Mouse (Mus musculus) hindbrain, embryonic 11.5 days (tissue): ENCODE measurements around the gene Slc39a1. TPM values are rescaled to one million over a fixed set of nuclear protein-coding genes. Genes with fewer than 3 reads are reported as not detected.

Source experiments
- ATAC-seq: fragments of 200-750 bp; cut with Nextera tagmentation; 2 replicates; pipeline ENCODE4 v1.8.0; 2017; ENCODE audit warnings: mild to moderate bottlenecking, moderate TSS enrichment, moderate library complexity; ENCODE audit not compliant: low FRiP score
- DNase-seq: peaks from one replicate; pipeline ENCODE4 v3.0.0-alpha.2; 2015; ENCODE audit warnings: low spot score
- H3K27ac ChIP-seq: fragments of 300-500 bp; sonication (generic); 2 replicates; pipeline ENCODE4 v1.5.1; 2014; ENCODE audit warnings: mild to moderate bottlenecking, low read depth, low read length
- H3K27me3 ChIP-seq: fragments of 300-500 bp; sonication (generic); 2 replicates; pipeline ENCODE4 v1.6.1; 2014; ENCODE audit warnings: mild to moderate bottlenecking, low read length, moderate library complexity, mixed read lengths; ENCODE audit not compliant: control insufficient read depth, insufficient read depth
- H3K36me3 ChIP-seq: fragments of 300-500 bp; sonication (generic); 2 replicates; pipeline ENCODE4 v1.6.1; 2014; ENCODE audit warnings: mild to moderate bottlenecking, low read length, moderate library complexity, mixed read lengths; ENCODE audit not compliant: control insufficient read depth, insufficient read depth
- H3K4me1 ChIP-seq: fragments of 300-500 bp; sonication (generic); replicated peaks from 2 replicates; pipeline ENCODE4 v1.6.1; 2014; ENCODE audit warnings: low read length, mixed read lengths; ENCODE audit not compliant: control insufficient read depth, insufficient read depth
- H3K4me2 ChIP-seq: fragments of 300-500 bp; sonication (generic); replicated peaks from 2 replicates; pipeline ENCODE4 v1.6.1; 2014; ENCODE audit warnings: mild to moderate bottlenecking, low read depth, low read length
- H3K4me3 ChIP-seq: fragments of 300-500 bp; sonication (generic); 2 replicates; pipeline ENCODE4 v1.5.1; 2014; ENCODE audit warnings: low read depth, low read length
- H3K9ac ChIP-seq: fragments of 300-500 bp; sonication (generic); 2 replicates; pipeline ENCODE4 v1.6.1; 2014; ENCODE audit warnings: low read depth, low read length
- H3K9me3 ChIP-seq: fragments of 300-500 bp; sonication (generic); 2 replicates; pipeline ENCODE4 v1.6.1; 2016; ENCODE audit warnings: low read length; ENCODE audit not compliant: control insufficient read depth
- WGBS: fragments of 180-500 bp; shearing (Covaris S2); extraction: QIAGEN DNeasy Blood & Tissue Kit; methylation state at CpG from one replicate; pipeline ENCODE4 v1.1.7; 2014; 5-methylcytosine and 5-hydroxymethylcytosine counted together
- polyA plus RNA-seq: library from polyadenylated mRNA; unstranded; fragments of >200 nt; fragmentation: Nextera tagmentation; extraction: Ambion mirVana; gene quantifications from 2 replicates; pipeline ENCODE4 v1.2.1, GENCODE M21; 2014

Gene Slc39a1
- polyA plus RNA-seq, 1 experiment from 2014 or later = 55.3 TPM

GRCm38 (mm10) chr3:90224331-90224730, 23.6 kb upstream of the Slc39a1 start:
- ATAC-seq (no peak), DNase-seq (no peak)
- Histone ChIP-seq H3K27ac (no peak overlapping the region), H3K9me3 (no peaks in the 10 kb centered on the region), H3K4me1 (no peaks in the 10 kb centered on the region), H3K4me2 (no peak overlapping the region), H3K27me3 (no peaks in the 10 kb centered on the region), H3K9ac (no peak overlapping the region), H3K36me3 (no peaks in the 10 kb centered on the region), H3K4me3 (no peak overlapping the region)
- 79% methylated on average over 10 of the region's 10 CpGs for WGBS

- Histone ChIP-seq H3K27ac (no peak overlapping the region), H3K4me2 (peak overlapping the region; percentile 78), H3K36me3 (peaks cover 3% of the 10 kb centered on the region; the same call in 1 of the 2 replicates), H3K4me1 (no peaks in the 10 kb centered on the region), H3K4me3 (peak overlapping the region; percentile 79), H3K9ac (peak overlapping the region; percentile 80; the same call in 1 of the 2 replicates), H3K9me3 (no peaks in the 10 kb centered on the region), H3K27me3 (no peaks in the 10 kb centered on the region)
- ATAC-seq (no peak), DNase-seq (no peak)
- 16% methylated on average over 8 of the region's 8 CpGs for WGBS
Measured at GRCm38 (mm10) chr3:90231075-90231474, 16.9 kb upstream of the Slc39a1 start.

GRCm38 (mm10) chr3:90231507-90232333, 16.3 kb upstream of the Slc39a1 start, which contains the start of gene Jtb:
TSS of gene Jtb (plus strand) at chr3:90231597.
- Histone ChIP-seq H3K4me3 (peak within 1 kb of the TSS; percentile 79), H3K27ac (peak within 1 kb of the TSS; percentile 77), H3K4me1 (no peaks in the 10 kb centered on the region), H3K4me2 (peak within 1 kb of the TSS; percentile 78), H3K9me3 (no peaks in the 10 kb centered on the region), H3K9ac (peak within 1 kb of the TSS; percentile 80), H3K27me3 (no peaks in the 10 kb centered on the region), H3K36me3 (peaks cover 3% of the 10 kb centered on the region; the same call in 1 of the 2 replicates)
- ATAC-seq = peak; percentile 98
- under 1% methylated on average over 60 of the region's 61 CpGs for WGBS
- peak; percentile 91 for DNase-seq

GRCm38 (mm10) chr3:90241251-90241650, 6.7 kb upstream of the Slc39a1 start:
- no peak overlapping the region for H3K27ac ChIP-seq
- H3K4me2 ChIP-seq = no peak overlapping the region
- no peak overlapping the region for H3K4me3 ChIP-seq
- no peak for ATAC-seq
- no peak for DNase-seq
- WGBS = 87% methylated on average over 2 of the region's 2 CpGs
- H3K4me1 ChIP-seq = no peaks in the 10 kb centered on the region
- H3K27me3 ChIP-seq = no peaks in the 10 kb centered on the region
- H3K9ac ChIP-seq = no peak overlapping the region
- no peaks in the 10 kb centered on the region for H3K36me3 ChIP-seq
- no peaks in the 10 kb centered on the region for H3K9me3 ChIP-seq

- H3K36me3 ChIP-seq = no peaks in the 10 kb centered on the region
- DNase-seq (no peak), ATAC-seq (no peak)
- no peak overlapping the region for H3K4me2 ChIP-seq
- H3K4me3 ChIP-seq = no peak overlapping the region
- no peaks in the 10 kb centered on the region for H3K4me1 ChIP-seq
- no peak overlapping the region for H3K9ac ChIP-seq
- 86% methylated on average over 10 of the region's 10 CpGs for WGBS
- H3K27ac ChIP-seq = no peak overlapping the region
- H3K9me3 ChIP-seq = no peaks in the 10 kb centered on the region
- H3K27me3 ChIP-seq = no peaks in the 10 kb centered on the region
Measured at GRCm38 (mm10) chr3:90241669-90242358, 6.2 kb upstream of the Slc39a1 start.

- Histone ChIP-seq H3K27me3 (no peaks in the 10 kb centered on the region), H3K4me1 (peaks cover 3% of the 10 kb centered on the region; the same call in 1 of the 2 replicates), H3K9me3 (no peaks in the 10 kb centered on the region), H3K36me3 (no peaks in the 10 kb centered on the region), H3K4me2 (peak within 1 kb of the TSS; percentile 49), H3K27ac (no peak within 1 kb of the TSS), H3K4me3 (peak within 1 kb of the TSS; percentile 25), H3K9ac (peak within 1 kb of the TSS; percentile 16)
- ATAC-seq (peak; percentile 63), DNase-seq (peak; percentile 75)
- WGBS = 3% methylated on average over 19 of the region's 19 CpGs
Measured at GRCm38 (mm10) chr3:90242984-90243775, 4.8 kb upstream of the Slc39a1 start, which contains the start of gene Creb3l4. TSS of gene Creb3l4 (minus strand) at chr3:90243512.

- no peak overlapping the region for H3K9ac ChIP-seq
- no peak for DNase-seq
- WGBS = 76% methylated on average over 2 of the region's 2 CpGs
Measured at GRCm38 (mm10) chr3:90245406-90245805, 2.6 kb upstream of the Slc39a1 start.

GRCm38 (mm10) chr3:90247630-90247959, 377 bp upstream of the Slc39a1 start:
- H3K36me3 ChIP-seq = no peaks in the 10 kb centered on the region
- no peaks in the 10 kb centered on the region for H3K9me3 ChIP-seq
- no peaks in the 10 kb centered on the region for H3K27me3 ChIP-seq
- DNase-seq (no peak), ATAC-seq (peak; percentile 41; the same call in 1 of the 2 replicates)
- 1% methylated on average over 3 of the region's 3 CpGs for WGBS
- peak overlapping the region; percentile 70 for H3K27ac ChIP-seq
- H3K9ac ChIP-seq = peak overlapping the region; percentile 63
- H3K4me1 ChIP-seq = peaks cover 6% of the 10 kb centered on the region; the same call in 1 of the 2 replicates
- peak overlapping the region; percentile 70 for H3K4me2 ChIP-seq
- H3K4me3 ChIP-seq = peak overlapping the region; percentile 58

More at GRCm38 (mm10) chr3:90245406-90245805, 2.6 kb upstream of the Slc39a1 start:
- H3K4me3 ChIP-seq = no peak overlapping the region
- no peaks in the 10 kb centered on the region for H3K36me3 ChIP-seq
- peaks cover 6% of the 10 kb centered on the region; the same call in 1 of the 2 replicates for H3K4me1 ChIP-seq
- no peaks in the 10 kb centered on the region for H3K27me3 ChIP-seq
- H3K9me3 ChIP-seq = no peaks in the 10 kb centered on the region
- no peak for ATAC-seq
- no peak overlapping the region for H3K27ac ChIP-seq
- no peak overlapping the region for H3K4me2 ChIP-seq
